Mouse (Mus musculus): ENCODE data around the gene Aco2. TPM values are rescaled to one million over a fixed set of nuclear protein-coding genes. Genes with fewer than 3 reads are reported as not detected.
A peak's percentile ranks its signal among the peaks of the same experiment; 100 is the strongest.

Gene Aco2
- polyA plus RNA-seq, 1 experiment from 2014 or later, result 177 TPM

DNA sequence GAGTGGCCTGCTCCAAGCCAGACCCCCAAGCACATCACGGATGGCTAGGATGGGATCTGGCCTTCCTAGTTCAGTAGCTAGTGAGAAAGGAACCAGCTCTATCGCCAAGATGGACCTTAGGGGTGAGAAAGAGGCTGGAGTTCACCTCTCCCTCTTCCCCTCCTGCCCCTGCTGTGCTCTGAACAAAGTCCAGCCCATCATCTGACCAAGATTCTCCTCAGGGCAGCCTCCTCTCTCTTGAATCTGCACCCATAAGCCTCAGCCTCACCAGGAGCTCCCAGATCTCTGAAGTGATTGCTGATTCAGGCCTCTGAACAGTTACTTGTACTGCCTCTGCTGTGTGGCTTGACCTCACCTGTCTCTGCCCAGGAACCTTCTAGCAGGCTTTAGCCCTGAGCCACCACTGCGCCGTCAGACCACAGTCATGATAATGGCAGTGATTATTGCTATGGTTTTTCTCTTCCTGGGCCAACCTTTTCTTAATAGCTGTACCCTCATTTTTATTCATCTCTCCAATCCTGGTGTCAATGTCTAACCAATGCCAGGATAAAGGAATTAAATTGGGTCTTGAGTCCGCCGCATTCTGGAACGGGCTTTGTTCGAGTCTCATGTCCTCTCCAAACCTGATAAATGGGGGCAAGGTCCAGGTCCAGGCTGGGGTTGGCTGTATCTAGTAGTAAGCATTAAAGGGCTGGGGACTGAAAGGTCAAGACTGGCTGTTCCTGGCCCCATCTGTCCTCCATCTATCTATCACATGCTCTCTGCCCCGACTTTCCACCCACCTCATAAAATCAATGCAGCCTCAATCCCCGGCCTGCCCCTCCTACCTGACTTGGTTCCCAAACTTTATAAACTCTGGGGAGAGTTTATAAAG is 36.9 kb upstream of the Aco2 start:
- peaks cover 19% of the 10 kb centered on the region for H3K4me1 ChIP-seq
- H3K4me2 ChIP-seq (replicated peaks), result no peak overlapping the region
- 72% methylated on average over 10 of the region's 10 CpGs for WGBS
- no peak overlapping the region for H3K4me3 ChIP-seq
- H3K9me3 ChIP-seq, result no peaks in the 10 kb centered on the region
- H3K9ac ChIP-seq (replicated peaks), result no peak overlapping the region
- no peak overlapping the region for H3K27ac ChIP-seq (replicated peaks)
- ATAC-seq (ENCODE audit: low FRiP score, low read depth), result no peak
- H3K27me3 ChIP-seq, result peaks cover 29% of the 10 kb centered on the region
- H3K36me3 ChIP-seq, result no peaks in the 10 kb centered on the region

DNA sequence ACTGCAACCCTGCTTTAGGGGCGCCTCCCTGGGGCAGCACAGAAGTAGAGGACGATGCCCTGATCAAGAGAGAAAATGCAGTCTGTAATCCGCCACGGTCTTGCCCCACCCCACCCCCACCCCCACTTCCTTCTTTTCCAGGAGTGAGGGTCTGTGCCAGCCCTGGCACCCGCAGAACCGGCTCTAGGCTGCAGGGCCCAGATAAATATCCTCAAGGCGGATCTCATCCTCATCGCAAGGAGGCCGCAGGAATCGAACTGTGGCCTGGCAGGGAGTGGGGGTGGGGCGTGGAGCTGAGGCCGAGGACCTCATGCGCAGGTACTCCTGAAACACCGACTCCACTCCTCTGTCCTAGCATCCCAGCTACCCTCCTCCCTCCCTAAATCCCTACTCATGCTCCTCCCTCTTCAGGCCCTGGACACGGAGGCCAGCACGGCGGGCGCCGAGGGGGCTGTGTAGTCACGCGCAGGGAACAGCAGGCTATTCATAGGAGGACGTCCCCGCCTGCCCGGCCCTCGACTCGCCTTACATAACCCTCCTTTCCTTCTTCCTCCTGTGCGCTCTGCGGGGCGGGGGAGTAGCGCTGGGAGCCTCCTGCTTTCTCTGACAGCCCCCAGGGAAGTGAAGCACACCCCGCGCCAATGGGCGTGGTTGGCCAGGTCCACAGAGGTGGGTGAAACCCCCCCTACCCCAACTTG is 35.8 kb upstream of the Aco2 start:
- H3K36me3 ChIP-seq, result no peaks in the 10 kb centered on the region
- 3% methylated on average over 32 of the region's 33 CpGs for WGBS
- peak; percentile 68 for ATAC-seq (ENCODE audit: low FRiP score, low read depth)
- peaks cover 16% of the 10 kb centered on the region for H3K4me1 ChIP-seq
- peak overlapping the region; percentile 30 for H3K4me3 ChIP-seq
- peaks cover 29% of the 10 kb centered on the region for H3K27me3 ChIP-seq
- peak overlapping the region; percentile 46 for H3K4me2 ChIP-seq (replicated peaks)
- H3K9me3 ChIP-seq, result no peaks in the 10 kb centered on the region
- H3K9ac ChIP-seq (replicated peaks), result peak overlapping the region; percentile 25
- no peak overlapping the region for H3K27ac ChIP-seq (replicated peaks)

DNA sequence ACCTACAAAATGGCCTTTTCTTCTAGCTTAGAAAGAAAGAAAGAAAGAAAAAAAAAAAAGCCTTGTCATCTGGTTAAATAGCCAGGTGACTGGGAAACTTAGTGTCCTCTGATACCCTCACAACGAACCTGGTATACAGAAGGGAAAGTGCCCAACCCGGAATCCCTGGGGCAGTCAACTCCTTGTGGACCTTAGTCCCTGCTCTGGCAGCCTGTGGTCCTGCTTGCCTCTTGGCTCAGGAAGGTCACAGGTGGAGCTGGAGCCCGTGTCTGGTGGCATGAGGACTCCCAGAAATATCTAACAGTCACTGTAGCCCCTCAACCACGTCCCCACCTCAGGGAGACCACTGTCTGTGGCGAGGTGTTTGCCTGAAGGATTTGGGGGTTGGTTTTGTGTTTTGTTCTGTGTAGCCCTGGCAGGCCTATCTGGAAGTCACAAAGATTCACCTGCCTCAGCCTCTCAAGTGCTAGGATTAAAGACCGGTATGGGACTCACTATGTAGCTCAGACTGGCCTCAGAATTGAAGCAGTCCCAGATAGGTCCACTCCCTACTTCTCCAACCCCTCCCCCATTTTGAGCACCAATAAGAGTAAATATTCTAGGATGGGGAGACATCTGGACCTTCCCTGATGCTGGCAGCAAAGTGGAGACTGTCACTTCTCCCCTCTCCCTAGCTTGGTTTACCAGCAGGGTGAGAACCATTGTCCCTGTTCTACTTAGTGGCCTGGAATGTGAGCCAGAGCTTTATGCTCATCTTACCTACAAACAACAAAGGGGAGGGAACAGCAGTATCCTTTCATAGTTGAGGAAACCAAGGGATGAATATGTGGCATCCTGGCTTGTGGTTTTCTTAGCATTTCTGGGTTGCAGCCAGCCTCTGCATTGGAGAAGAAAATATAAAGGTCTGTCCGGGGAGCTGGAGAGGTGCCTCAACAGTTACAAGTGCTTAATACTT is 34.9 kb upstream of the Aco2 start:
- Histone ChIP-seq H3K4me3 (no peak overlapping the region), H3K4me2 (replicated peaks) (no peak overlapping the region), H3K4me1 (peaks cover 10% of the 10 kb centered on the region; the same call in 1 of the 2 replicates), H3K27me3 (peaks cover 29% of the 10 kb centered on the region), H3K9ac (replicated peaks) (no peak overlapping the region), H3K36me3 (no peaks in the 10 kb centered on the region), H3K9me3 (no peaks in the 10 kb centered on the region), H3K27ac (replicated peaks) (no peak overlapping the region)
- ATAC-seq (ENCODE audit: low FRiP score, low read depth), result no peak
- 56% methylated on average over 7 of the region's 7 CpGs for WGBS

DNA sequence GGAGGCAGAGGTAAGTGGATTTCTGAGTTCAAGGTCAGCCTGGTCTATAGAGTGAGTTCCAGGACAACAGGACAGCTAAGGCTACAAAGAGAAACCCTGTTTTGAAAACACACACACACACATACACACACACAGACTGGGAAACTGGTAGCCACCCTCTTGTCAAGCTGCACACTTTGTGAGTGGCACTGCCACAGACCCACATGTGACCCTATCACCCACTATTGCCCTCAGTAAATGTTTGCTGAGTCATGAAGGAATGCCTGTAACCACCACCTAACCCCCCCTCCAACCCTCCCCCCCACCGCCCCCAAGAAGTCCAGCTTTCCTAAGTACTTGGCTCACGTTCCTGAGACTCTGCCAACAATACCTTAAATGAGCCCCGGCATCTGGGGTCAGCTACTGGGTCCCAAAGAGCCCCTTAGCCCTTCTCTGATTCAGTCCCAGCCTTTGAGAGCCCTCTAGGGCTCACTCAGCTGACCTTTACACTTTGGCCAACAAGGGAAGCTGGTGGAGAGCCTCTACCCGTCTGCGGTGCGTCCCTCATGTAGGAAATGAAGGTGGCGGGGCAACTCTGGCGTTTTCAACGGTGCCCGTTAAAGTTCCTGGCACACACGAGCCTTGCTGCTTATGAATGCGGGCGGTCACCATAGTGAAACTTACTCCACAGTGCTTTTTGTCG is 33.4 kb upstream of the Aco2 start:
- Histone ChIP-seq H3K27me3 (peaks cover 29% of the 10 kb centered on the region), H3K36me3 (no peaks in the 10 kb centered on the region), H3K27ac (replicated peaks) (no peak overlapping the region), H3K9ac (replicated peaks) (no peak overlapping the region), H3K4me3 (no peak overlapping the region), H3K4me2 (replicated peaks) (no peak overlapping the region), H3K9me3 (no peaks in the 10 kb centered on the region), H3K4me1 (peaks cover 10% of the 10 kb centered on the region; the same call in 1 of the 2 replicates)
- WGBS, result 79% methylated on average over 14 of the region's 14 CpGs
- no peak for ATAC-seq (ENCODE audit: low FRiP score, low read depth)

DNA sequence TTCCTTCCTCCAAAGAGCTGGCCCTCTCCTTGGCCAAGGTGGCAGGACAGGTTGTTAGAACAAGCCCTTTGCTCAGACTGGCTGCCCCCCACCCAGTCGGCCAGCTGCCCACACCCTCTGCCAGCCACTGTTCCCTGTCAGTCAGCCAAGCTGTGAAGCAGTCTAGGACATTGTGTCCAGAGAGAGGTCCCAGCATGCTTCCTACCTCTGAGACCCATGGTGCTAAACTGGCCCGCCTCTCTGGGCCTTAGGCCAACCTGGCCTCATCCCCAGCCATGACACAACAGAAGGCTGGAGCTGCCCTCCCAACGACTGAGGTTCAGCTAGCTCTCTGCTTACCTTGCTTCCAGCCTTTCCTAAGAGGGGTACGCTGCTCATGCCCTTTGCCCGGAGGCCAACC is 32.5 kb upstream of the Aco2 start:
- ATAC-seq (ENCODE audit: low FRiP score, low read depth), result no peak
- Histone ChIP-seq H3K4me3 (no peak overlapping the region), H3K9me3 (no peaks in the 10 kb centered on the region), H3K9ac (replicated peaks) (no peak overlapping the region), H3K27ac (replicated peaks) (no peak overlapping the region), H3K4me1 (peaks cover 10% of the 10 kb centered on the region; the same call in 1 of the 2 replicates), H3K27me3 (peaks cover 29% of the 10 kb centered on the region), H3K4me2 (replicated peaks) (no peak overlapping the region), H3K36me3 (no peaks in the 10 kb centered on the region)
- 70% methylated on average over 5 of the region's 5 CpGs for WGBS

DNA sequence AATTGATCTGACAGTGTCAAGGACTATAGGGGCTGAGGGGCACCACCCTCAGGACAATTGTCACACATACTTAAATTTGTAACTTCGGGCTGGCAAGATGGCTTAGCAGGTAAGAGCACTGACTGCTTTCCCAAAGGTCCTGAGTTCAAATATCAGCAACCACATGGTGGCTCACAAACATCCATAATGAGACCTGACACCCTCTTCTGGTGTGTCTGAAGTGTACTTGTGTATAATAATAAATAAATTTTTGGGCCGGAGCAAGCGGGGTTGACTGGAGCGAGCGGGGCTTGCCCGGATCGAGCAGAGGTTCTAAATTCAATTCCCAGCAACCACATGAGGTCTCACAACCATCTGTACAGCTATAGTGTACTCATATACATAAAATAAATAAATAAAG is 31.8 kb upstream of the Aco2 start:
- H3K36me3 ChIP-seq, result no peaks in the 10 kb centered on the region
- no peak overlapping the region for H3K4me2 ChIP-seq (replicated peaks)
- no peak overlapping the region for H3K27ac ChIP-seq (replicated peaks)
- WGBS, result 92% methylated on average over 7 of the region's 7 CpGs
- H3K27me3 ChIP-seq, result peaks cover 24% of the 10 kb centered on the region
- ATAC-seq (ENCODE audit: low FRiP score, low read depth), result no peak
- no peaks in the 10 kb centered on the region for H3K9me3 ChIP-seq
- H3K4me1 ChIP-seq, result peaks cover 10% of the 10 kb centered on the region; the same call in 1 of the 2 replicates
- H3K9ac ChIP-seq (replicated peaks), result no peak overlapping the region
- H3K4me3 ChIP-seq, result no peak overlapping the region

DNA sequence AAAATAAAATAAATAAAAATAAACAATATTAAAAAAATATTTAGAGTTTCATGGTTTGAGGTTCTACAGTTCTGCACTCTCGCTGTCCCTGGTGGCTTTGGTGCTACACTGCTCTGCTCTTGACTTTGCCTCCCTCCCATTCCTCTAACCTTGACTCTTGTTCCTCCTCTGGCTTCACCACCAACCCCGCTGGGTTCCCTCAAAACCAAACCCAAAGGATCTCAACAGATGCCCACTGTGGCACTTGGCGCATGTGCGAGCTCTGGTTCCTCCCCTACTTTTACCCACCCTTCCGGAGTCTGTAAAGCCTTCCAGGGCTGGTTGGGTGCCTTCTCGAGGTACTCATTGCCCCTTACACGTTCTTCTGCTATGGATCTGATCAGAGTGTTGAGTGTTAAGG is 29.8 kb upstream of the Aco2 start:
- Histone ChIP-seq H3K4me1 (peaks cover 4% of the 10 kb centered on the region; the same call in 1 of the 2 replicates), H3K36me3 (0 out of 2 replicates have a peak, but pooled peaks cover 3% of the 10 kb centered on the region), H3K27me3 (peaks cover 5% of the 10 kb centered on the region), H3K9ac (replicated peaks) (no peak overlapping the region), H3K4me2 (replicated peaks) (no peak overlapping the region), H3K27ac (replicated peaks) (no peak overlapping the region), H3K9me3 (no peaks in the 10 kb centered on the region), H3K4me3 (no peak overlapping the region)
- no peak for ATAC-seq (ENCODE audit: low FRiP score, low read depth)
- 83% methylated on average over 7 of the region's 7 CpGs for WGBS

DNA sequence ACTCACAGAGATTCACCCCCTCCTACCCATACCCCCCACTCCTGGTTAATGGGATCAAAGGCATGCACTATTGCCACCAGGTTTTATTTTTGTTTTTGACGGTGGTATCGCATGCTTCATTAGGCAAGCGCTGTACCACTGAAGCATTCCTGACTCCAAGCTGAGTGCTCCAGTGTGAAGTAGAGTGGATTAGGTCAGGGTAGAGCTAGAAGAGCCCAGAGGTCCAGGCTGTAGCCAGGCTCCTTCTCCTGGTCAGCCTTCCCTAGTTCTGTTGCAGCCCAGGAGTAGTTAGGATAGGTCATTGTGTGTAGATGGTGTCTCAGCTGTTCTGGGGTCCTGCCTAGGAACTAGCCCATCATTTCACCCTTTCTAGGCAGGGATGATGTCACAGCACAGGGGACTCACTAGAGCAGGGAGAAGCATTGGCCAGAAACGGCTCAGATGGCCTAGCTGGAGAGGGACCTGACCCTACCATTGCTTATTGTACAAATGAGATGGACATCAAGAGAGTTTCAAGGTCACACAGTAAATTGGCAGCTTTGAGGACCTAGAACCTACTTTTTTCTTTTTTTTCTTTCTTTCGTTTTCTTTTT is 27.0 kb upstream of the Aco2 start:
- Histone ChIP-seq H3K9me3 (no peaks in the 10 kb centered on the region), H3K4me2 (replicated peaks) (no peak overlapping the region), H3K36me3 (peaks cover 22% of the 10 kb centered on the region), H3K27ac (replicated peaks) (no peak overlapping the region), H3K9ac (replicated peaks) (no peak overlapping the region), H3K27me3 (no peaks in the 10 kb centered on the region), H3K4me3 (no peak overlapping the region), H3K4me1 (peaks cover 4% of the 10 kb centered on the region; the same call in 1 of the 2 replicates)
- WGBS, result 73% methylated on average over 5 of the region's 5 CpGs
- no peak for ATAC-seq (ENCODE audit: low FRiP score, low read depth)

DNA sequence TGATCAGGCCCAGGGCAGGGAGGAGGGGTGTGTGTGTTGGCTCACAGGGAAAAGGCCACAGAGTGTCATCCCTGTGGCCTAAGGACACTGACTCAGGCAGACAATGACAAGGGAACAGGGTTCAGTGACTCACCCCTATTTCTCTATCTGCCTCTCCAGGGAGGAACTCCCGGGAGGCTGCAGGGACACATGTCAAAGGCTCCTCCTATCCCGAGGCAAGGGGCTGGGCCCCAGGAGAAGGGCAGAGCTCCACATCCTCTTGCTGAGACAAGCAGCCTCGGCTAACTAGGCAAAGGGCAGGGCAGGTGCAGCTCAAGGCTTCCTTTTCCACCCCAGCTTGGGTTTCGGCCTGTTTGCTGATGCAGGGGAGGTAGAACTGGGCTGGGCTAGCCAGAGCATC is 26.4 kb upstream of the Aco2 start:
- H3K36me3 ChIP-seq, result peaks cover 28% of the 10 kb centered on the region
- H3K27me3 ChIP-seq, result no peaks in the 10 kb centered on the region
- ATAC-seq (ENCODE audit: low FRiP score, low read depth), result no peak
- 44% methylated on average over 4 of the region's 4 CpGs for WGBS
- H3K4me3 ChIP-seq, result no peak overlapping the region
- H3K4me1 ChIP-seq, result peaks cover 4% of the 10 kb centered on the region; the same call in 1 of the 2 replicates
- H3K4me2 ChIP-seq (replicated peaks), result no peak overlapping the region
- peak overlapping the region; percentile 35; the same call in 1 of the 2 replicates for H3K27ac ChIP-seq (replicated peaks)
- no peak overlapping the region for H3K9ac ChIP-seq (replicated peaks)
- H3K9me3 ChIP-seq, result no peaks in the 10 kb centered on the region

DNA sequence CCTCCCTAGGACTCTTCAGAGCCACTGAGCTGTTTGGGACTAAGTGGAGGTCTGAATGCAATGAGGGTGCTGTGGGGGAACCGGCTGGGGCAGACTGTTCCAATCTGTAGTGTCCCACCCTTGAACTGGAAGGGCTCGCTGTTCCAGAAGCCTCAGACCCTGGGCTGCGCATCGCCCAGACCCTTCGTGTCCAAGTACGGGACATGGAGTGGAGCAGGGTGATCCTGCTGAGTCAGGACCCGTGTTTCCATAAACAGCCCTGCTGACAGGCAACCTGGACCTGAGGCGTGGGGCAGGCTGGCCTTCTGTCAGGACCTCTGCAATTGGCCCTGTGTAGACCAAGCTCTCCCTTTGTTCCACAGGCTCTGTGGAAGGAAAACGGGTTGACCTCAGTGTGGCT is 25.4 kb upstream of the Aco2 start:
- Histone ChIP-seq H3K4me1 (peaks cover 4% of the 10 kb centered on the region; the same call in 1 of the 2 replicates), H3K27me3 (no peaks in the 10 kb centered on the region), H3K27ac (replicated peaks) (no peak overlapping the region), H3K9me3 (no peaks in the 10 kb centered on the region), H3K4me2 (replicated peaks) (no peak overlapping the region), H3K36me3 (peaks cover 39% of the 10 kb centered on the region), H3K4me3 (no peak overlapping the region), H3K9ac (replicated peaks) (no peak overlapping the region)
- WGBS, result 92% methylated on average over 9 of the region's 9 CpGs
- no peak for ATAC-seq (ENCODE audit: low FRiP score, low read depth)

DNA sequence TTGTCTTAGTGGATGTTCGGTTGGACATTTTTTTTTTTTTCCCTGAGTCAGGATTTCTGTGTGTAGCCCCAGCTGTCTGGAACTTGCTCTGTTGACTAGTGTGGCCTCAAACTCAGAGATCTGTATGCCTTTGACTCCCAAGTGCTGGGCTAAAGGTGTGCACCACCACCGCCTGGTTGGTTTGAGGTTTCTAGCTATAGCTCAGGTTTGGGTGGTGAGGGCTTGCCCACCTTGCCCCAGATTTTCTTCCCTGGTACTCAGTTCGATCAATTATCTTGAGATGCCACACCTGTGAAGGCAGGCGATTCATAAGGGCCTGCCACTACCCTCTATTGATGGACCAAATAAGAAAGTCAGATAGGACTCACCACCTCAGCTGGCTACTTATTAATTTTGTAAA is 24.9 kb upstream of the Aco2 start:
- H3K27me3 ChIP-seq, result no peaks in the 10 kb centered on the region
- 88% methylated on average over 4 of the region's 4 CpGs for WGBS
- H3K36me3 ChIP-seq, result peaks cover 41% of the 10 kb centered on the region
- no peak overlapping the region for H3K4me2 ChIP-seq (replicated peaks)
- H3K27ac ChIP-seq (replicated peaks), result no peak overlapping the region
- peaks cover 4% of the 10 kb centered on the region; the same call in 1 of the 2 replicates for H3K4me1 ChIP-seq
- no peak overlapping the region for H3K9ac ChIP-seq (replicated peaks)
- H3K9me3 ChIP-seq, result no peaks in the 10 kb centered on the region
- no peak overlapping the region for H3K4me3 ChIP-seq
- ATAC-seq (ENCODE audit: low FRiP score, low read depth), result no peak
